Mouse (Mus musculus): ENCODE results near the gene Zfp354c.

- TF ChIP-seq CTCF (IDR thresholded peaks at IDR 0.05; ENCODE audit: extremely low read depth, insufficient read length, insufficient replicate concordance, low read depth, low read length) (peak; percentile 89), POLR2A (IDR thresholded peaks at IDR 0.05; ENCODE audit: low read depth, low read length) (no peak)
These were observed 58.4 kb downstream of the Zfp354c start for GRCm38 (mm10) chr11:50768995-50769749.

All from small intestine, adult 2 months (tissue).